Mouse (Mus musculus) limb, embryonic 11.5 days (tissue): ENCODE measurements around the gene Srsf6. TPM values are rescaled to one million over a fixed set of nuclear protein-coding genes. Genes with fewer than 3 reads are reported as not detected.

Experiments used
- ATAC-seq: fragments of 200-750 bp; cut with Nextera tagmentation; 2 replicates; pipeline ENCODE4 v1.8.0; 2017; ENCODE audit warnings: low read depth; ENCODE audit not compliant: insufficient number of reproducible peaks, low FRiP score, low TSS enrichment
- DNase-seq: peaks from one replicate; pipeline ENCODE4 v3.0.0-alpha.2; 2015; ENCODE audit warnings: low spot score
- H3K27ac ChIP-seq: fragments of 300-500 bp; sonication (generic); replicated peaks from 2 replicates; pipeline ENCODE4 v1.5.1; 2014; ENCODE audit warnings: low read depth, mild to moderate bottlenecking, low read length
- H3K27me3 ChIP-seq: fragments of 300-500 bp; sonication (generic); 2 replicates; pipeline ENCODE4 v1.6.1; 2014; ENCODE audit warnings: mild to moderate bottlenecking, low read length, mixed read lengths; ENCODE audit not compliant: control insufficient read depth, insufficient read depth
- H3K36me3 ChIP-seq: fragments of 300-500 bp; sonication (generic); 2 replicates; pipeline ENCODE4 v1.6.1; 2014; ENCODE audit warnings: mild to moderate bottlenecking, low read length, moderate library complexity, mixed read lengths; ENCODE audit not compliant: control insufficient read depth, insufficient read depth
- H3K4me1 ChIP-seq: fragments of 300-500 bp; sonication (generic); 2 replicates; pipeline ENCODE4 v1.6.1; 2014; ENCODE audit warnings: low read length, mixed read lengths; ENCODE audit not compliant: control insufficient read depth, insufficient read depth
- H3K4me2 ChIP-seq: fragments of 300-500 bp; sonication (generic); 2 replicates; pipeline ENCODE4 v1.6.1; 2014; ENCODE audit warnings: low read depth, mild to moderate bottlenecking, moderate library complexity; ENCODE audit not compliant: severe bottlenecking
- H3K4me3 ChIP-seq: fragments of 300-500 bp; sonication (generic); 2 replicates; pipeline ENCODE4 v1.5.1; 2014; ENCODE audit warnings: low read depth, low read length
- H3K9ac ChIP-seq: fragments of 300-500 bp; sonication (generic); 2 replicates; pipeline ENCODE4 v1.6.1; 2014; ENCODE audit warnings: mild to moderate bottlenecking, low read length
- H3K9me3 ChIP-seq: fragments of 300-500 bp; sonication (generic); 2 replicates; pipeline ENCODE4 v1.6.1; 2016; ENCODE audit warnings: low read length; ENCODE audit not compliant: control insufficient read depth
- WGBS: fragments of 180-500 bp; shearing (Covaris S2); extraction: QIAGEN DNeasy Blood & Tissue Kit; methylation state at CpG from one replicate; pipeline ENCODE4 v1.1.7; 2014; 5-methylcytosine and 5-hydroxymethylcytosine counted together
- polyA plus RNA-seq: library from polyadenylated mRNA; unstranded; fragments of >200 nt; fragmentation: Nextera tagmentation; extraction: Ambion mirVana; gene quantifications from 2 replicates; pipeline ENCODE4 v1.2.1, GENCODE M21; 2014

The Srsf6 gene
- polyA plus RNA-seq, 1 experiment from 2014 or later, result 322 TPM

GRCm38 (mm10) chr2:162939562-162939961 is 8.2 kb downstream of the Srsf6 start:
- ATAC-seq, result no peak
- Histone ChIP-seq H3K4me1 (0 out of 2 replicates have a peak, but pooled peaks cover 7% of the 10 kb centered on the region), H3K27me3 (0 out of 2 replicates have a peak, but pooled peaks cover 2% of the 10 kb centered on the region), H3K27ac (no peak overlapping the region), H3K9ac (no peak overlapping the region), H3K4me3 (no peak overlapping the region), H3K4me2 (no peak overlapping the region), H3K9me3 (no peaks in the 10 kb centered on the region), H3K36me3 (peaks cover 15% of the 10 kb centered on the region; the same call in 1 of the 2 replicates)
- 87% methylated on average over 1 of the region's 1 CpGs for WGBS
- no peak for DNase-seq

GRCm38 (mm10) chr2:162943148-162943846 is 12.0 kb downstream of the Srsf6 start, which contains the start of gene L3mbtl1:
Gene L3mbtl1, plus strand, starts transcription at chr2:162943472.
- H3K4me2 ChIP-seq, result peak within 1 kb of the TSS; percentile 97
- H3K4me1 ChIP-seq, result 0 out of 2 replicates have a peak, but pooled peaks cover 7% of the 10 kb centered on the region
- no peaks in the 10 kb centered on the region for H3K9me3 ChIP-seq
- under 1% methylated on average over 40 of the region's 40 CpGs for WGBS
- H3K27ac ChIP-seq, result no peak within 1 kb of the TSS
- peak within 1 kb of the TSS; percentile 50 for H3K4me3 ChIP-seq
- H3K36me3 ChIP-seq, result peaks cover 6% of the 10 kb centered on the region; the same call in 1 of the 2 replicates
- ATAC-seq, result peak; percentile 59; the same call in 1 of the 2 replicates
- 0 out of 2 replicates have a peak, but pooled peaks cover 2% of the 10 kb centered on the region for H3K27me3 ChIP-seq
- peak within 1 kb of the TSS; percentile 45 for H3K9ac ChIP-seq
- peak; percentile 64 for DNase-seq

DNA sequence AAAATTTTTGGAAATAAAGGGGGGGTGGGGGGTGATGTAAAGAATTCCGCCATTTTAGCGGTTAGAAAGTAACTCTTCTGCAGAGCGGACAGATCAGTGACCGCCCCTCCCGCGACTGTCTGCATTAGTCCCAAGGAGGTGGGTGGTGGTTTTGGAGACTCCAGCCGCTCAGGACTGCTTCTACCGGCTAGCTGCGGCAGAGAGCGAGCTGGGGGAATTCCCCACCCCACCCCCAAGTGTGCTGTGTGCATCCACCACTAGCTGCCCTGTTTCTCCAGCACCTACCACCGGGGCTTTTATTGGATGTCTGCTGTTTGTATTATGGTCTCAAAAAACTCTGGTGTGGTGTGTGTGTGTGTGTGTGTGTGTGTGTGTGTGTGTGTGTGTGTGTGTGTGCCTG is 12.6 kb downstream of the Srsf6 start:
- Histone ChIP-seq H3K4me1 (0 out of 2 replicates have a peak, but pooled peaks cover 7% of the 10 kb centered on the region), H3K27ac (no peak overlapping the region), H3K9ac (no peak overlapping the region), H3K4me2 (peak overlapping the region; percentile 97), H3K4me3 (peak overlapping the region; percentile 50), H3K36me3 (peaks cover 3% of the 10 kb centered on the region; the same call in 1 of the 2 replicates), H3K27me3 (0 out of 2 replicates have a peak, but pooled peaks cover 2% of the 10 kb centered on the region), H3K9me3 (no peaks in the 10 kb centered on the region)
- ATAC-seq (no peak), DNase-seq (no peak)
- 8% methylated on average over 11 of the region's 11 CpGs for WGBS

DNA sequence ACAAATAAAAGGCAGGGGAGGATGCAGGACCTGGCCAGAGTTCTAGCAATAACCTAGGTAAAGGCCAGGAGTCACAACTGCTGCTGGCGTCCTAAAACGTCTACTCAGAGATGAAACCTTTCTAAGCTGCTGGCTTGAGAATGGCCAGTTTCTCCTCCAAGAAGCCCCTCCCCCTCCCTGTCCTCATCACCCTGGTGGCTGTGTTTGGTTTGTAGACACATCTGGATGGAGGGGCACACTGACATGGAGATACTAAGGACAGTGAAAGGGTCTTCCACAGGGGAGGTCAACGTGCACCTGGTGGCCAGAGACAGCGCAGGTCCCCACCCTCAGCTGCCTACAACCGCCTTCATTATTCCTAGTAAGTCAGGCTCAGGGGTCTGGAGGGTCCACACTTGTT is 15.6 kb downstream of the Srsf6 start:
- Histone ChIP-seq H3K4me2 (no peak overlapping the region), H3K27ac (no peak overlapping the region), H3K9ac (no peak overlapping the region), H3K36me3 (no peaks in the 10 kb centered on the region), H3K4me3 (no peak overlapping the region), H3K27me3 (0 out of 2 replicates have a peak, but pooled peaks cover 2% of the 10 kb centered on the region), H3K4me1 (0 out of 2 replicates have a peak, but pooled peaks cover 7% of the 10 kb centered on the region), H3K9me3 (no peaks in the 10 kb centered on the region)
- DNase-seq, result no peak
- no peak for ATAC-seq
- 84% methylated on average over 5 of the region's 5 CpGs for WGBS

GRCm38 (mm10) chr2:162947736-162948135 is 16.4 kb downstream of the Srsf6 start:
- H3K27ac ChIP-seq, result no peak overlapping the region
- H3K9ac ChIP-seq, result no peak overlapping the region
- DNase-seq (no peak), ATAC-seq (peak; percentile 14; the same call in 1 of the 2 replicates)
- 0 out of 2 replicates have a peak, but pooled peaks cover 2% of the 10 kb centered on the region for H3K27me3 ChIP-seq
- 34% methylated on average over 15 of the region's 15 CpGs for WGBS
- peak overlapping the region; percentile 35; the same call in 1 of the 2 replicates for H3K4me2 ChIP-seq
- no peaks in the 10 kb centered on the region for H3K9me3 ChIP-seq
- H3K4me1 ChIP-seq, result 0 out of 2 replicates have a peak, but pooled peaks cover 4% of the 10 kb centered on the region
- H3K36me3 ChIP-seq, result no peaks in the 10 kb centered on the region
- H3K4me3 ChIP-seq, result no peak overlapping the region

- WGBS, result 62% methylated on average over 14 of the region's 14 CpGs
- no peaks in the 10 kb centered on the region for H3K9me3 ChIP-seq
- no peak for DNase-seq
- H3K9ac ChIP-seq, result no peak overlapping the region
- ATAC-seq, result no peak
- H3K36me3 ChIP-seq, result no peaks in the 10 kb centered on the region
- peak overlapping the region; percentile 35; the same call in 1 of the 2 replicates for H3K4me2 ChIP-seq
- no peaks in the 10 kb centered on the region for H3K4me1 ChIP-seq
- H3K27me3 ChIP-seq, result 0 out of 2 replicates have a peak, but pooled peaks cover 2% of the 10 kb centered on the region
- no peak overlapping the region for H3K4me3 ChIP-seq
- H3K27ac ChIP-seq, result no peak overlapping the region
These were observed 16.9 kb downstream of the Srsf6 start for GRCm38 (mm10) chr2:162948221-162948620.

GRCm38 (mm10) chr2:162950776-162951175 is 19.4 kb downstream of the Srsf6 start:
- H3K9me3 ChIP-seq, result no peaks in the 10 kb centered on the region
- no peak overlapping the region for H3K4me2 ChIP-seq
- DNase-seq (no peak), ATAC-seq (no peak)
- H3K4me1 ChIP-seq, result no peaks in the 10 kb centered on the region
- WGBS, result 87% methylated on average over 2 of the region's 2 CpGs
- H3K4me3 ChIP-seq, result no peak overlapping the region
- H3K27me3 ChIP-seq, result no peaks in the 10 kb centered on the region
- no peak overlapping the region for H3K9ac ChIP-seq
- no peaks in the 10 kb centered on the region for H3K36me3 ChIP-seq
- H3K27ac ChIP-seq, result no peak overlapping the region

GRCm38 (mm10) chr2:162956843-162957242 is 25.5 kb downstream of the Srsf6 start:
- ATAC-seq (no peak), DNase-seq (no peak)
- H3K27ac ChIP-seq, result no peak overlapping the region
- H3K4me1 ChIP-seq, result no peaks in the 10 kb centered on the region
- no peaks in the 10 kb centered on the region for H3K27me3 ChIP-seq
- H3K4me2 ChIP-seq, result no peak overlapping the region
- H3K9me3 ChIP-seq, result no peaks in the 10 kb centered on the region
- no peak overlapping the region for H3K4me3 ChIP-seq
- 95% methylated on average over 2 of the region's 2 CpGs for WGBS
- no peaks in the 10 kb centered on the region for H3K36me3 ChIP-seq
- H3K9ac ChIP-seq, result no peak overlapping the region
